Mouse (Mus musculus) C2C12 (cell line): ENCODE results near the gene Sgsm2.

Source experiments
- CTCF ChIP-seq: IDR thresholded peaks from one replicate; pipeline ENCODE4 v1.5.1; 2011; ENCODE audit not compliant: control insufficient read depth, insufficient read depth, insufficient read length
- FOSL1 ChIP-seq: IDR thresholded peaks from one replicate; pipeline ENCODE4 v1.8.0; 2011; ENCODE audit warnings: mild to moderate bottlenecking, low read length; ENCODE audit not compliant: poor library complexity, insufficient read depth, severe bottlenecking
- MYOG ChIP-seq: IDR thresholded peaks from one replicate; pipeline ENCODE4 v1.6.1; 2011; ENCODE audit not compliant: control insufficient read depth, insufficient read length; ENCODE audit errors: extremely low read depth

- no peak for TF ChIP-seq CTCF
- no peak for TF ChIP-seq MYOG
- no peak for TF ChIP-seq FOSL1
These were observed 27.3 kb downstream of the Sgsm2 start for GRCm38 (mm10) chr11:74869603-74870002.
